Mouse (Mus musculus) limb, embryonic 12.5 days (tissue): Measurements from ENCODE around the gene Atxn2. TPM values are rescaled to one million over a fixed set of nuclear protein-coding genes. Genes with fewer than 3 reads are reported as not detected.
"Not testable (repeated sequence)": the region's sequence is repeated elsewhere in the genome, so short reads cannot be mapped to it uniquely, and the experiment has no call there.

Source experiments
- ATAC-seq: fragments of 200-750 bp; cut with Nextera tagmentation; 2 replicates; pipeline ENCODE4 v1.8.0; 2017; ENCODE audit warnings: low read depth, moderate TSS enrichment; ENCODE audit not compliant: insufficient number of reproducible peaks, insufficient read depth, low FRiP score, low TSS enrichment
- H3K27ac ChIP-seq: fragments of 300-500 bp; sonication (generic); 2 replicates; pipeline ENCODE4 v1.5.1; 2016; ENCODE audit warnings: mild to moderate bottlenecking, moderate library complexity
- H3K27me3 ChIP-seq: fragments of 300-500 bp; sonication (generic); 2 replicates; pipeline ENCODE4 v1.6.1; 2016; ENCODE audit warnings: mild to moderate bottlenecking, moderate library complexity
- H3K36me3 ChIP-seq: fragments of 300-500 bp; sonication (generic); 2 replicates; pipeline ENCODE4 v1.6.1; 2016; ENCODE audit warnings: mild to moderate bottlenecking, moderate library complexity
- H3K4me1 ChIP-seq: fragments of 300-500 bp; sonication (generic); replicated peaks from 2 replicates; pipeline ENCODE4 v1.6.1; 2016
- H3K4me2 ChIP-seq: fragments of 300-500 bp; sonication (generic); 2 replicates; pipeline ENCODE4 v1.6.1; 2016; ENCODE audit warnings: mild to moderate bottlenecking, moderate library complexity
- H3K4me3 ChIP-seq: fragments of 300-500 bp; sonication (generic); replicated peaks from 2 replicates; pipeline ENCODE4 v1.5.1; 2016; ENCODE audit warnings: mild to moderate bottlenecking
- H3K9ac ChIP-seq: fragments of 300-500 bp; sonication (generic); replicated peaks from 2 replicates; pipeline ENCODE4 v1.6.1; 2016; ENCODE audit warnings: mild to moderate bottlenecking, moderate library complexity
- H3K9me3 ChIP-seq: fragments of 300-500 bp; sonication (generic); 2 replicates; pipeline ENCODE4 v1.6.1; 2016; ENCODE audit warnings: mild to moderate bottlenecking, moderate library complexity
- WGBS: fragments of 180-500 bp; shearing (Covaris S2); methylation state at CpG from one replicate; pipeline ENCODE4 v1.1.7; 2016; 5-methylcytosine and 5-hydroxymethylcytosine counted together
- polyA plus RNA-seq: library from polyadenylated mRNA; unstranded; fragments of >200 nt; fragmentation: Nextera tagmentation; extraction: Ambion mirVana; gene quantifications from 2 replicates; pipeline ENCODE4 v1.2.1, GENCODE M21; 2016

Gene Atxn2
- polyA plus RNA-seq, 1 experiment from 2014 or later, result 79.2 TPM

- Histone ChIP-seq H3K9ac (peak within 1 kb of the TSS; percentile 73), H3K27me3 (peaks cover 40% of the 10 kb centered on the region), H3K9me3 (no peaks in the 10 kb centered on the region), H3K36me3 (no peaks in the 10 kb centered on the region), H3K27ac (peak within 1 kb of the TSS; percentile 64), H3K4me2 (peak within 1 kb of the TSS; percentile 95), H3K4me1 (peaks cover 60% of the 10 kb centered on the region), H3K4me3 (peak within 1 kb of the TSS; percentile 75)
- peak; percentile 11 for ATAC-seq
- under 1% methylated on average over 35 of the region's 35 CpGs for WGBS
Measured at GRCm38 (mm10) chr5:121837441-121838340, 126.6 kb downstream of the Atxn2 start, which contains the start of gene Sh2b3. TSS of gene Sh2b3 (minus strand) at chr5:121837646.

- 1% methylated on average over 46 of the region's 46 CpGs for WGBS
- ATAC-seq, result no peak
- Histone ChIP-seq H3K4me1 (peaks cover 52% of the 10 kb centered on the region), H3K36me3 (no peaks in the 10 kb centered on the region), H3K4me3 (peak overlapping the region; percentile 75), H3K9ac (peak overlapping the region; percentile 56), H3K27me3 (peaks cover 47% of the 10 kb centered on the region), H3K9me3 (no peaks in the 10 kb centered on the region), H3K27ac (no peak overlapping the region), H3K4me2 (peak overlapping the region; percentile 95)
Measured at GRCm38 (mm10) chr5:121838341-121839127, 127.4 kb downstream of the Atxn2 start.

GRCm38 (mm10) chr5:121839128-121839473 lies 128.0 kb downstream of the Atxn2 start:
- no peak overlapping the region for H3K27ac ChIP-seq
- H3K4me1 ChIP-seq, result peaks cover 46% of the 10 kb centered on the region
- H3K9me3 ChIP-seq, result no peaks in the 10 kb centered on the region

GRCm38 (mm10) chr5:121841516-121841915 lies 130.4 kb downstream of the Atxn2 start:
- H3K4me1 ChIP-seq, result peaks cover 28% of the 10 kb centered on the region
- H3K4me2 ChIP-seq, result no peak overlapping the region
- ATAC-seq, result no peak
- H3K4me3 ChIP-seq, result no peak overlapping the region
- H3K9me3 ChIP-seq, result no peaks in the 10 kb centered on the region
- no peak overlapping the region for H3K9ac ChIP-seq
- H3K27me3 ChIP-seq, result peaks cover 71% of the 10 kb centered on the region
- 92% methylated on average over 9 of the region's 9 CpGs for WGBS
- no peaks in the 10 kb centered on the region for H3K36me3 ChIP-seq
- H3K27ac ChIP-seq, result no peak overlapping the region

More at GRCm38 (mm10) chr5:121839128-121839473, 128.0 kb downstream of the Atxn2 start:
- H3K27me3 ChIP-seq, result peaks cover 53% of the 10 kb centered on the region
- H3K4me3 ChIP-seq, result peak overlapping the region; percentile 75
- peak overlapping the region; percentile 56; the same call in 1 of the 2 replicates for H3K9ac ChIP-seq
- peak overlapping the region; percentile 95 for H3K4me2 ChIP-seq
- WGBS, result 16% methylated on average over 7 of the region's 7 CpGs
- H3K36me3 ChIP-seq, result no peaks in the 10 kb centered on the region
- no peak for ATAC-seq

GRCm38 (mm10) chr5:121841973-121842372 lies 130.8 kb downstream of the Atxn2 start:
- 44% methylated on average over 10 of the region's 10 CpGs for WGBS
- ATAC-seq, result no peak
- Histone ChIP-seq H3K9ac (no peak overlapping the region), H3K4me2 (peak overlapping the region; percentile 85; the same call in 1 of the 2 replicates), H3K9me3 (no peaks in the 10 kb centered on the region), H3K4me1 (peaks cover 28% of the 10 kb centered on the region), H3K27ac (no peak overlapping the region), H3K36me3 (no peaks in the 10 kb centered on the region), H3K27me3 (peaks cover 70% of the 10 kb centered on the region), H3K4me3 (no peak overlapping the region)

GRCm38 (mm10) chr5:121842665-121843118 lies 131.6 kb downstream of the Atxn2 start:
- Histone ChIP-seq H3K27ac (no peak overlapping the region), H3K27me3 (peaks cover 63% of the 10 kb centered on the region)
- ATAC-seq, result peak; percentile 44; the same call in 1 of the 2 replicates

GRCm38 (mm10) chr5:121843138-121843905 lies 132.2 kb downstream of the Atxn2 start:
- WGBS, result 16% methylated on average over 17 of the region's 17 CpGs
- Histone ChIP-seq H3K27ac (no peak overlapping the region), H3K4me2 (peak overlapping the region; percentile 85), H3K36me3 (no peaks in the 10 kb centered on the region), H3K9me3 (no peaks in the 10 kb centered on the region), H3K9ac (peak overlapping the region; percentile 64; the same call in 1 of the 2 replicates), H3K27me3 (peaks cover 57% of the 10 kb centered on the region), H3K4me1 (peaks cover 19% of the 10 kb centered on the region), H3K4me3 (peak overlapping the region; percentile 49)
- no peak for ATAC-seq

More at GRCm38 (mm10) chr5:121842665-121843118, 131.6 kb downstream of the Atxn2 start:
- no peaks in the 10 kb centered on the region for H3K36me3 ChIP-seq
- peaks cover 22% of the 10 kb centered on the region for H3K4me1 ChIP-seq
- H3K4me2 ChIP-seq, result peak overlapping the region; percentile 85
- peak overlapping the region; percentile 64 for H3K9ac ChIP-seq
- 1% methylated on average over 33 of the region's 33 CpGs for WGBS
- peak overlapping the region; percentile 49 for H3K4me3 ChIP-seq
- no peaks in the 10 kb centered on the region for H3K9me3 ChIP-seq

GRCm38 (mm10) chr5:121845361-121845760 lies 134.2 kb downstream of the Atxn2 start:
- Histone ChIP-seq H3K9ac (no peak overlapping the region), H3K9me3 (no peaks in the 10 kb centered on the region), H3K27ac (no peak overlapping the region), H3K4me3 (no peak overlapping the region), H3K36me3 (no peaks in the 10 kb centered on the region), H3K4me2 (no peak overlapping the region), H3K27me3 (peaks cover 43% of the 10 kb centered on the region), H3K4me1 (peaks cover 21% of the 10 kb centered on the region)
- 25% methylated on average over 4 of the region's 4 CpGs for WGBS
- ATAC-seq, result no peak

- no peak for ATAC-seq
- Histone ChIP-seq H3K4me2 (no peak overlapping the region), H3K4me3 (no peak overlapping the region), H3K36me3 (peaks cover 4% of the 10 kb centered on the region), H3K4me1 (peaks cover 29% of the 10 kb centered on the region), H3K9ac (no peak overlapping the region), H3K27me3 (peaks cover 43% of the 10 kb centered on the region), H3K27ac (no peak overlapping the region), H3K9me3 (no peaks in the 10 kb centered on the region)
- 84% methylated on average over 11 of the region's 11 CpGs for whole genome bisulfite sequencing
Measured at GRCm38 (mm10) chr5:121846322-121846721, 135.2 kb downstream of the Atxn2 start.

- WGBS, result 78% methylated on average over 3 of the region's 3 CpGs
- H3K4me3 ChIP-seq, H3K27ac ChIP-seq: not testable (repeated sequence)
Measured at GRCm38 (mm10) chr5:121847269-121847668, 136.1 kb downstream of the Atxn2 start.

More at GRCm38 (mm10) chr5:121847269-121847668, 136.1 kb downstream of the Atxn2 start:
- H3K36me3 ChIP-seq, result peaks cover 13% of the 10 kb centered on the region
- H3K9ac ChIP-seq, H3K4me2 ChIP-seq, ATAC-seq, H3K9me3 ChIP-seq: not testable (repeated sequence)
- peaks cover 27% of the 10 kb centered on the region for H3K4me1 ChIP-seq
- H3K27me3 ChIP-seq, result peaks cover 34% of the 10 kb centered on the region
